Mouse (Mus musculus) MEL (cell line): ENCODE measurements at regions not wholly inside any gene's neighbourhood (a gene's known extent, or its start where the extent isn't known, plus 50 kb on each side); places are given as distances from the start of the nearest gene placed in this dataset.
A peak's percentile ranks its signal among the peaks of the same experiment; 100 is the strongest.

Source experiments
- DNase-seq: peaks from one replicate; pipeline ENCODE4 v3.0.0; 2011; ENCODE audit warnings: low read depth, low spot score
- H3K27ac ChIP-seq: 2 replicates; pipeline ENCODE4 v1.5.1; 2012; ENCODE audit warnings: low read depth, mild to moderate bottlenecking, control low read depth, low read length, moderate library complexity; ENCODE audit not compliant: control insufficient read depth
- H3K27me3 ChIP-seq, 2 experiments: fragments of 150-350 bp in 1 of 2; sonication (generic) in 1 of 2; 2 replicates each; pipeline ENCODE4 v1.6.1; 2012; ENCODE audit warnings: low read length in 2 of 2, mild to moderate bottlenecking in 2 of 2, improper control_type of control experiment in 1 of 2, moderate library complexity in 1 of 2; ENCODE audit not compliant: insufficient read depth in 2 of 2, control insufficient read depth in 1 of 2
- H3K36me3 ChIP-seq, 2 experiments: 2 replicates each; pipeline ENCODE4 v1.6.1; 2012 to 2014; ENCODE audit warnings: low read length in 2 of 2, improper control_type of control experiment in 1 of 2, inconsistent platforms in 1 of 2, mild to moderate bottlenecking in 1 of 2; ENCODE audit not compliant: insufficient read depth in 2 of 2, control insufficient read depth in 1 of 2
- H3K4me1 ChIP-seq, 2 experiments: fragments of 150-350 bp in 1 of 2; sonication (generic) in 1 of 2; 2 replicates each; pipeline ENCODE4 v1.6.1; 2012; ENCODE audit warnings: low read length in 2 of 2, improper control_type of control experiment in 1 of 2, mild to moderate bottlenecking in 1 of 2; ENCODE audit not compliant: insufficient read depth in 2 of 2, control insufficient read depth in 1 of 2
- H3K4me3 ChIP-seq, 2 experiments: fragments of 150-350 bp in 1 of 2; sonication (generic) in 1 of 2; 2 replicates each; pipeline ENCODE4 v1.5.1; 2012; ENCODE audit warnings: low read depth in 2 of 2, low read length in 2 of 2, mild to moderate bottlenecking in 2 of 2, moderate library complexity in 2 of 2, control low read depth in 1 of 2, improper control_type of control experiment in 1 of 2; ENCODE audit not compliant: control insufficient read depth in 1 of 2, insufficient read depth in 1 of 2
- H3K79me2 ChIP-seq: 2 replicates; pipeline ENCODE4 v1.6.1; 2012; ENCODE audit warnings: mild to moderate bottlenecking, low read length, moderate library complexity; ENCODE audit not compliant: control insufficient read depth, poor library complexity, insufficient read depth
- H3K9ac ChIP-seq: 2 replicates; pipeline ENCODE4 v1.6.1; 2012; ENCODE audit warnings: low read depth, mild to moderate bottlenecking, control low read depth, low read length, moderate library complexity; ENCODE audit not compliant: control insufficient read depth, poor library complexity, severe bottlenecking
- H3K9me3 ChIP-seq: fragments of 150-350 bp; sonication (generic); replicated peaks from 2 replicates; pipeline ENCODE4 v1.6.1; 2012; ENCODE audit warnings: mild to moderate bottlenecking, low read length, improper control_type of control experiment, moderate library complexity; ENCODE audit not compliant: insufficient read depth
- BHLHE40 ChIP-seq: IDR thresholded peaks from 2 replicates; pipeline ENCODE4 v1.6.1; 2012; ENCODE audit warnings: low read depth, mild to moderate bottlenecking, inconsistent platforms, low read length, improper control_type of control experiment, borderline replicate concordance
- CHD1 ChIP-seq: IDR thresholded peaks from 2 replicates; pipeline ENCODE4 v1.6.1; 2012; ENCODE audit warnings: low read depth, mild to moderate bottlenecking, inconsistent platforms, low read length, improper control_type of control experiment
- CTCF ChIP-seq, 3 experiments: IDR thresholded peaks in 2 of 3; conservative IDR thresholded peaks in 1 of 3; 2 replicates each; pipeline ENCODE4 v1.5.1; 2011 to 2012; ENCODE audit warnings: low read length in 3 of 3, low read depth in 2 of 3, mild to moderate bottlenecking in 2 of 3, improper control_type of control experiment in 1 of 3, inconsistent platforms in 1 of 3, mixed read lengths in 1 of 3, moderate library complexity in 1 of 3; ENCODE audit not compliant: control insufficient read depth in 1 of 3, insufficient read depth in 1 of 3, poor library complexity in 1 of 3, severe bottlenecking in 1 of 3
- ELF1 ChIP-seq: IDR thresholded peaks from 2 replicates; pipeline ENCODE4 v1.6.1; 2014; ENCODE audit warnings: low read depth, mild to moderate bottlenecking, inconsistent platforms, low read length, improper control_type of control experiment, moderate library complexity
- EP300 ChIP-seq, 2 experiments: IDR thresholded peaks; 2 replicates each; pipeline ENCODE4 v1.6.1; 2011; ENCODE audit warnings: improper control_type of control experiment in 2 of 2, low read length in 2 of 2, low read depth in 1 of 2, mild to moderate bottlenecking in 1 of 2
- GABPA ChIP-seq: IDR thresholded peaks from 2 replicates; pipeline ENCODE4 v1.6.1; 2012; ENCODE audit warnings: low read depth, mild to moderate bottlenecking, inconsistent platforms, low read length, improper control_type of control experiment, moderate library complexity
- GATA1 ChIP-seq: IDR thresholded peaks from 2 replicates; pipeline ENCODE4 v1.6.1; 2011; ENCODE audit warnings: low read depth, low read length, improper control_type of control experiment
- HCFC1 ChIP-seq: IDR thresholded peaks from 2 replicates; pipeline ENCODE4 v1.6.1; 2012; ENCODE audit warnings: low read depth, mild to moderate bottlenecking, inconsistent platforms, low read length, improper control_type of control experiment, moderate library complexity
- JUND ChIP-seq: IDR thresholded peaks from 2 replicates; pipeline ENCODE4 v1.6.1; 2011; ENCODE audit warnings: low read depth, mild to moderate bottlenecking, improper control_type of control experiment, low read length
- KAT2A ChIP-seq: conservative IDR thresholded peaks from 2 replicates; pipeline ENCODE4 v1.6.1; 2012; ENCODE audit warnings: low read depth, low read length, improper control_type of control experiment, inconsistent platforms
- MAFK ChIP-seq: IDR thresholded peaks from 2 replicates; pipeline ENCODE4 v1.6.1; 2011; ENCODE audit warnings: low read depth, mild to moderate bottlenecking, low read length, improper control_type of control experiment, borderline replicate concordance
- MAX ChIP-seq: IDR thresholded peaks from 2 replicates; pipeline ENCODE4 v1.6.1; 2011; ENCODE audit warnings: low read length, improper control_type of control experiment
- MAZ ChIP-seq: IDR thresholded peaks from 2 replicates; pipeline ENCODE4 v1.6.1; 2012; ENCODE audit warnings: low read depth, mild to moderate bottlenecking, inconsistent platforms, low read length, improper control_type of control experiment
- MEF2A ChIP-seq: IDR thresholded peaks from 2 replicates; pipeline ENCODE4 v1.6.1; 2014; ENCODE audit warnings: low read depth, mild to moderate bottlenecking, inconsistent platforms, low read length, improper control_type of control experiment; ENCODE audit not compliant: poor library complexity, insufficient replicate concordance, severe bottlenecking; ENCODE audit errors: extremely low read depth
- MXI1 ChIP-seq: IDR thresholded peaks from 2 replicates; pipeline ENCODE4 v1.6.1; 2011; ENCODE audit warnings: mild to moderate bottlenecking, low read depth, low read length, improper control_type of control experiment
- MYB ChIP-seq: IDR thresholded peaks from 2 replicates; pipeline ENCODE4 v1.6.1; 2011; ENCODE audit warnings: mild to moderate bottlenecking, low read depth, low read length, improper control_type of control experiment
- MYC ChIP-seq: IDR thresholded peaks from 2 replicates; pipeline ENCODE4 v1.6.1; 2011; ENCODE audit warnings: low read depth, mild to moderate bottlenecking, low read length, improper control_type of control experiment, moderate library complexity
- NELFE ChIP-seq: IDR thresholded peaks from 2 replicates; pipeline ENCODE4 v1.6.1; 2011; ENCODE audit warnings: low read depth, low read length, improper control_type of control experiment
- NRF1 ChIP-seq: IDR thresholded peaks from 2 replicates; pipeline ENCODE4 v1.6.1; 2014; ENCODE audit warnings: low read depth, mild to moderate bottlenecking, inconsistent platforms, low read length, improper control_type of control experiment, moderate library complexity; ENCODE audit not compliant: poor library complexity, insufficient read depth, severe bottlenecking
- POLR2AphosphoS2 ChIP-seq: IDR thresholded peaks from 2 replicates; pipeline ENCODE4 v1.6.1; 2011; ENCODE audit warnings: low read length, improper control_type of control experiment
- POLR2AphosphoS5 ChIP-seq: IDR thresholded peaks from 2 replicates; pipeline ENCODE4 v1.6.1; 2012; ENCODE audit warnings: low read depth, borderline replicate concordance, mild to moderate bottlenecking, inconsistent platforms, low read length, moderate library complexity, mixed read lengths
- RAD21 ChIP-seq: IDR thresholded peaks from 2 replicates; pipeline ENCODE4 v1.6.1; 2011; ENCODE audit warnings: mild to moderate bottlenecking, low read depth, low read length, improper control_type of control experiment
- RCOR1 ChIP-seq: IDR thresholded peaks from 2 replicates; pipeline ENCODE4 v1.6.1; 2012; ENCODE audit warnings: low read depth, mild to moderate bottlenecking, inconsistent platforms, low read length, improper control_type of control experiment
- SIN3A ChIP-seq: IDR thresholded peaks from 2 replicates; pipeline ENCODE4 v1.6.1; 2012; ENCODE audit warnings: low read length, improper control_type of control experiment, inconsistent platforms
- TBP ChIP-seq: IDR thresholded peaks from 2 replicates; pipeline ENCODE4 v1.8.0; 2011; ENCODE audit warnings: low read depth, low read length, improper control_type of control experiment
- TCF12 ChIP-seq: IDR thresholded peaks from 2 replicates; pipeline ENCODE4 v1.6.1; 2014; ENCODE audit warnings: low read depth, mild to moderate bottlenecking, inconsistent platforms, low read length, improper control_type of control experiment, moderate library complexity
- UBTF ChIP-seq: IDR thresholded peaks from 2 replicates; pipeline ENCODE4 v1.6.1; 2012; ENCODE audit warnings: low read depth, mild to moderate bottlenecking, inconsistent platforms, low read length, improper control_type of control experiment, moderate library complexity, borderline replicate concordance; ENCODE audit not compliant: insufficient read depth
- USF1 ChIP-seq: IDR thresholded peaks from 2 replicates; pipeline ENCODE4 v1.6.1; 2014; ENCODE audit warnings: low read depth, mild to moderate bottlenecking, inconsistent platforms, low read length, improper control_type of control experiment, moderate library complexity
- USF2 ChIP-seq, 2 experiments: IDR thresholded peaks; 2 replicates each; pipeline ENCODE4 v1.6.1; 2011 to 2012; ENCODE audit warnings: improper control_type of control experiment in 2 of 2, low read length in 2 of 2, borderline replicate concordance in 1 of 2, inconsistent platforms in 1 of 2, low read depth in 1 of 2, mild to moderate bottlenecking in 1 of 2; ENCODE audit not compliant: insufficient read depth in 1 of 2
- ZC3H11A ChIP-seq: IDR thresholded peaks from 2 replicates; pipeline ENCODE4 v1.6.1; 2012; ENCODE audit warnings: low read depth, mild to moderate bottlenecking, inconsistent platforms, low read length, improper control_type of control experiment
- ZMIZ1 ChIP-seq: IDR thresholded peaks from 2 replicates; pipeline ENCODE4 v1.6.1; 2012; ENCODE audit warnings: low read depth, mild to moderate bottlenecking, inconsistent platforms, low read length, improper control_type of control experiment, moderate library complexity

DNA sequence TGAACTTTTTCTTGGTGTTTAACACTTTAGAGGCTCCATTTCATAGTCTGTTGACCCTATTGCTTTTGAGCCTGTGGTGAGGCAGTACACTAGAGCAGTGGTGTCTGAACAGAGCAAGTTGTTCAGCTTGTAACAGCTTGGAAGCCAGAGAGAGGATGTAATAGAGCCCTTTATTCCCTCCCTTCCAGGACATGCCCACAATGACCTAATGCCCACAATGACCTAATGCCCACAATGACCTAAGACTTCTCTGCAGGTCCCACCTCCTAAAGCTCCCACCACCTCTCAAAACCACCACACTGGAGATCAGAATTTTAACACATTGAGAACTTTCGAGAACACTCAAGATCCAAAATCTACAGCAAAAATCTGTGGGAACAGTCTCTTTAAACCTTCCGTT is 115.6 kb downstream of the S1pr1 start:
- Histone ChIP-seq H3K4me3 (no peak overlapping the region), H3K27ac (no peak overlapping the region), H3K4me1 (no peaks in the 10 kb centered on the region), H3K79me2 (no peaks in the 10 kb centered on the region), H3K9ac (no peak overlapping the region), H3K36me3 (no peaks in the 10 kb centered on the region), H3K9me3 (no peaks in the 10 kb centered on the region), H3K27me3 (peaks cover 1 to 6% of the 10 kb centered on the region in 2 experiments; a peak in 3 of 4 replicates)
- TF ChIP-seq HCFC1 (no peak), POLR2AphosphoS2 (no peak), SIN3A (no peak), GATA1 (no peak), MXI1 (no peak), GABPA (no peak), USF1 (no peak), MAX (no peak), ZMIZ1 (no peak)
- DNase-seq: no peak

DNA sequence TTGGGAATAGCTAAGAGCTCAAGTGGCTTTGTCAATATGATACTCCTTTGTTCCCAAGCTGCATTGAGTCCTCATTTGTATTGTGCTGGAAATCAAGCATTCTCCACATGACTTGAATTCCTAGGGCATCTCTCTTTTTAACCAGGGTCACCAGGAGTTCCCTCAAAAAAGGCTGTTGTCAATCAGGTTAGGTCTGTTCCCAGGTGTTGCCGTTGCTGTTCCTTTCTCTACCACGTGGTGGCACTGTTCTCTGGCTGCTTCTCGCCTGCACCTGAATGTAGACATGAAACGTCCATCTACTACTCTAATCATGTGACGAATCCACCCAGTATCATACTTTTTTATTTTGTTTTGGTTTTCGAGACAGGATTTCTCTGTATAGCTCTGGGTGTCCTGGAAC is 118.3 kb downstream of the S1pr1 start:
- no peak overlapping the region for H3K27ac ChIP-seq
- H3K9ac ChIP-seq: no peak overlapping the region
- peaks cover 4 to 12% of the 10 kb centered on the region in 2 experiments for H3K27me3 ChIP-seq
- H3K79me2 ChIP-seq: no peaks in the 10 kb centered on the region
- no peaks in the 10 kb centered on the region for H3K36me3 ChIP-seq
- no peaks in the 10 kb centered on the region for H3K9me3 ChIP-seq
- H3K4me1 ChIP-seq: no peaks in the 10 kb centered on the region
- peak; percentile 62 for DNase-seq
- no peak overlapping the region for H3K4me3 ChIP-seq
- TF ChIP-seq NRF1: no peak
- TF ChIP-seq USF2 (IDR thresholded peaks at IDR 0.05; ENCODE audit: borderline replicate concordance in 1 of 2, insufficient read depth in 1 of 2, low read depth in 1 of 2, low read length in 2 of 2): no peak
- TF ChIP-seq POLR2AphosphoS5: no peak
- no peak for TF ChIP-seq MXI1
- no peak for TF ChIP-seq GATA1
- TF ChIP-seq TCF12: no peak
- TF ChIP-seq SIN3A: no peak
- TF ChIP-seq EP300 (IDR thresholded peaks at IDR 0.05; ENCODE audit: low read depth in 1 of 2, low read length in 2 of 2): no peak
- TF ChIP-seq USF1: peak; percentile 65
- TF ChIP-seq KAT2A: no peak
- no peak for TF ChIP-seq MYB
- no peak for TF ChIP-seq MEF2A
- no peak for TF ChIP-seq MAZ
- TF ChIP-seq HCFC1: no peak
- no peak for TF ChIP-seq ZMIZ1
- TF ChIP-seq ZC3H11A: peak; percentile 71
- no peak for TF ChIP-seq TBP
- peak; percentile 89 for TF ChIP-seq MAX
- TF ChIP-seq JUND: no peak
- no peak for TF ChIP-seq MYC
- no peak for TF ChIP-seq MAFK
- TF ChIP-seq NELFE: no peak
- TF ChIP-seq UBTF: no peak
- TF ChIP-seq RAD21: peak; percentile 78
- TF ChIP-seq CTCF (IDR thresholded peaks at IDR 0.05 in 2 of 3, conservative IDR thresholded peaks at IDR 0.05 in 1 of 3; ENCODE audit: control insufficient read depth in 1 of 3, insufficient read depth in 1 of 3, low read depth in 2 of 3, low read length in 3 of 3, poor library complexity in 1 of 3, severe bottlenecking in 1 of 3): peak; percentile 87 to 98 (median 90)
- no peak for TF ChIP-seq ELF1
- 0 out of 2 replicates have a peak, but pooled peaks have one; percentile 27 for TF ChIP-seq BHLHE40
- TF ChIP-seq RCOR1: no peak
- TF ChIP-seq POLR2AphosphoS2: no peak
- no peak for TF ChIP-seq CHD1
